Mouse (Mus musculus) cerebellum, adult 8-10 months (tissue): ENCODE data around the gene Pccb.
A peak's percentile ranks its signal among the peaks of the same experiment; 100 is the strongest.

ENCODE experiments used
- DNase-seq: peaks from one replicate; pipeline ENCODE4 v3.0.0; 2022

Gene Pccb

DNA sequence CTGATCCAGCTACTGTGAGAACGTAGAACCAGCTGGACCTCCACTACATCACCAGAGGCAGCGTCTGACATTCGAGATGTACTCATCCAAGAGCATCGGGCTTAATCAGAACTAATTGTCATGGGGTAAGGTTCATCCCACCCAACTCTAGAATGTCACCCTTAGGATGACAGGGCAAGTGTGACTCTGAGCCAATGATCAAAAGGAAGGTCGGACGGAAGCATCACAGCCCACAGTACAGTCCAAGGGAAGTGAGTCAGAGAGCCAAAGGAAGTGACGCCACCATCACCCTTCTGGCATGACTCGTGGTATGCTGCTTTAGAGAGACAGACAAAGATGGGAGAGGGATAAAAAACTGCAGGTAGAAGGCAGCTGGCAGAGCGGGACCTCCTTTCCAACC is 7.6 kb upstream of the Pccb start:
- DNase-seq: no peak

DNA sequence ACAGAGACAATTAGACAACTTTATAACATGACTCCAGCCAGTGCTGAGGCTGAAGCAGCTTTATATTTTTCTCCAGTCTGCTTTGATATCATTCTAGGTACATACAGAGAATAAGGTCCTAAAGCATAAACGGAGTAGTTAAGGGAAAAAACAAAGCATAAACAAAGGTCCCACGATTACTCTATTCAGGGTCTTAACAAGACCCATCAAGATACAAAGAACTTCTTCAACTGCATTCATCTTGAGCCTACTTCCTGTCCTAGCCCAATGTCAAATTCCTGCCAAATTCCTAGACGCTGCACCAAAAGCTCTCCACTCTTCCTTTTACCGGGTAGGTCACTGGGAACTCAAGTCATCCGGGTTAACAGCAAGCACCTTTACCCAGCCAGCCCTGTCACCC is 6.8 kb upstream of the Pccb start:
- no peak for DNase-seq

DNA sequence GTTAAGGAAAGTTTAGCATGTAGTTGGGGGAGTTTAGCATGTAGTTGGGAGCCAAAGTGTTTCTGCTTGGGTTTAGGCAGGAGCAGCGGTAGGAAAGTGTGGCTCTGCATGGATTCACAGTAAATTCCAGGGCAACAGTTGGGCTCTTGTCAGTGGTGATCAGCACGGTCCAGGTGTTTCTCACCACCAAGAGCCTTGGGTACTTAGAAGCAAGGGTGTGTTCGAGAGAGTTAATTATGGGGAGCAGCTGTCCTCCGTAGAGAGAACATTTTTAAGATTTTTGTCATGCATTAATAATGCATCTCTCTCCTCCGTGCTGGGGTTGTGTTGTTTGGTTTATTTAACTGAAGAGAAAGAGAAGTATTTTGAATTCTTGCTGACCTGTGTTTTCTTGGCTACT is 3.9 kb upstream of the Pccb start:
- no peak for DNase-seq

DNA sequence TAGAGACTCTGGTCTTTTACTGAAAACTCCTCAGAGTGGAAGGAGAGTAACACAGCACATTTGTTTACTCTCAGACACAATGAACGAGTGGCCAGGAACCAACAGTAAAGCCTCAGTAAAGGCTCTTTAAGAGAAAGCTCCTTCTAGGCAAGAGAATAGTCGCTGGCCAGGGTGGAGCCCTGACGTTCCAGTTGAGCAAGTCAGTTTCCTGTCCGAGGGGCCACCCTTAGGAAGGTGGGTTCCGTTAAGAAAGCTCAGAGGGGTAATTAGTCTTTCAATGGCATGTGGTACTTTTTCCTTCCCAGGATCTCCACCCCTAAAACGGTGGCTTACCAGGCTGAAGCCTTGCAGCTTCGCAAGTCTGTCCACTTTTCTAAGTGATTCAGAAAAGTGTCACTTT is 2.7 kb upstream of the Pccb start:
- no peak for DNase-seq

DNA sequence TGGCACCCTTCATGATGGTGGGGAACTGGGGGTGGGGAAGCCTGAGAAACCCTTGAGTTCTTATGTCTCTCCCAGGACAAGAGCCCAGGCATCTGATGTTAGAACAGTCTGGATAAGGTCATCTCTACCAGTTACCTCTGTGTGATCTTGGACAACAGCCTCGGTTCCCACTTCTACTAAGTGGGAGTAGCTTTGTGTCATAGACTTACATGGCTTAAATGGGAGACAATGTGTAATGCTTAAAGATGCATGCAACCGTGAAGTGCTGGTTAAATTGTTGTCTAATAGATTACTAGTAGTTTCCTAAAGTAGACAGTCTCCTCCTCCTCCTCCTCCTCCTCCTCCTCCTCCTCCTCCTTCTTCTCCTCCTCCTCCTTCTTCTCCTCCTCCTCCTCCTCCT is 2.2 kb upstream of the Pccb start:
- DNase-seq: no peak

DNA sequence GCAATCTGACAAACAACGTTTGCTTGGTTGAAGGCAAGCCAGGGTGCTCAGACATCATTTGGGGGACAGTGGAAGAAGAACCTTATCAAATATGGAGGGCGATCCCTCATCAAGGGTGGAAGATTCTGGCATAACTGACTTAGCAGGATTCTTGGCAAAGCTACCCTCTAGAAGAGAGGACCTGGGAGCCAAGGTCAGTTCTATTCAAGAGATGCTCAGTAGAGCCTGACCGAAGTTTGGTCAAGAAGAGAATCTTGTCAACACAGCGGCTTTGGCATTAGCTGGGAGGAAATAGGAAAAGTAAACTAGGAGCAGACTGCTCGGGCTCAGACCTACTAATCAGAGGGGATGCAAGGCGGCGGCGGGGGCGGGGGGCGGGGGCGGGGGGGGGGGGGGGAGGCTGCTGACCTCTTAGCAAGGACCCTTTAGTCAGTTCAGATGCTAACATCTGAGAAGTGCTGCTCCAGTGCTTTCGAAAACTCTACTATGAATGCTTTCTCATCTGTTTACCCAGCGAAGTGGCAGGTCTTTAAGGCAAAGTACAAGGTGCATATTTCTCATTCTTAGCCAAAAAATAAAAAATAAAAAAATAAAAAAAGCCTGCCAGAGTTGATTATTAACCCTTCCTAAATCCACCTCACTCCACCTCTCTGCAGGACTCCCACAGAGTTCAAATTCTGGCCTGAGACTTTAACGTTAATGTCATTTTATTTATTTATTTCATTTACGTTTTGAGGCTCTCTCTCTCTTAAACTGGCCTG is 1.3 kb upstream of the Pccb start:
- no peak for DNase-seq

DNA sequence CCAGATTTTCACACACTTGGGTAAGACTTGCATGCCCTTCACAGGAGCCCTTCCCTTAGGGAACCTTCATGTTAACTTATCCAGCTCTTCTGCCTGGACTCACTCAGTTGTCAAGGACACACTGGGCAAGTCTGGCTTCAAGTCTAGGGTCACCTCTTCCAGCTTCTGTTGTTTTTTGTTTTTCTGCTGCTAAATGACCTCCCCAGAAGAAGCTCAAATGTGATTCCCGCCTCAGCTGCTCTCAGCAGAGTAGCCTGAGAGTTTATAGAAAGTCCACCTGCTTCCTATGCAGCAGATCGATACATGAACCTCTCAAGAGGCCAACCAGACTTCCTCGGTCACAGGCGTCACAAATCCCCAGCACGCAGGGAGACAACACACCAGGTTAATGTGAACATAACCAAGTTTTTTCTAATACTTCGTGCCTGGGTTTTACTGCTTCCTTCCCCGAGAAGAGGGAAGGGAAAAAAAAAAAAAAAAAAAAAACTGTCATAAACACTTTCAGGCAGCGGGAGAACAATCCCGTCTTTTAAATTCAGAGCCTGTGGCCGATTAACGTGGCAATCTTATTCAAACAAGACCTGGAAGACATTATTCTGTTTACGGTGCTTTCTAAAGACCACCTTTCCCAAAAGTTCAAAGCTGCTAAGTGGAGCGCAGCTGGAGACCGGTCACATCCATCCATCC is 794 bp downstream of the Pccb start:
- peak; percentile 16 for DNase-seq

DNA sequence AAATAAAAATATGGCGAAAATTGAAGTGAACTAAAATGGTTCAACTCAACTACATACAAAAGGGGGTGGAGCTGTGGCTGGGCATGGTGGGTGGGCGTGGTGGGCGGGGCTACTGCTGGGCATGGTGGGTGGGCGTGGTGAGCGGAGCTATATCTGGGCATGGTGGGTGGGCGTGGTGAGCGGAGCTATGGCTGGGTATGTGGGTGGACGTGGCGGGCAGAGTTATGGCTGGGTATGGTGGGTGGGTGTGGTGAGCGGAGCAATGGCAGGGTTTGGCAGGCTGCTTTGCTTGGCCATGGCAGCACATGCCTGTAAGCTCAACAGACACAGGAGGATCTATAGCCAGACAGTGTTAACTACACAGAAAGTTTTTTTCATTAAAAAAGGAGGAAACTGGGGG is 15.9 kb downstream of the Pccb start:
- DNase-seq: no peak

DNA sequence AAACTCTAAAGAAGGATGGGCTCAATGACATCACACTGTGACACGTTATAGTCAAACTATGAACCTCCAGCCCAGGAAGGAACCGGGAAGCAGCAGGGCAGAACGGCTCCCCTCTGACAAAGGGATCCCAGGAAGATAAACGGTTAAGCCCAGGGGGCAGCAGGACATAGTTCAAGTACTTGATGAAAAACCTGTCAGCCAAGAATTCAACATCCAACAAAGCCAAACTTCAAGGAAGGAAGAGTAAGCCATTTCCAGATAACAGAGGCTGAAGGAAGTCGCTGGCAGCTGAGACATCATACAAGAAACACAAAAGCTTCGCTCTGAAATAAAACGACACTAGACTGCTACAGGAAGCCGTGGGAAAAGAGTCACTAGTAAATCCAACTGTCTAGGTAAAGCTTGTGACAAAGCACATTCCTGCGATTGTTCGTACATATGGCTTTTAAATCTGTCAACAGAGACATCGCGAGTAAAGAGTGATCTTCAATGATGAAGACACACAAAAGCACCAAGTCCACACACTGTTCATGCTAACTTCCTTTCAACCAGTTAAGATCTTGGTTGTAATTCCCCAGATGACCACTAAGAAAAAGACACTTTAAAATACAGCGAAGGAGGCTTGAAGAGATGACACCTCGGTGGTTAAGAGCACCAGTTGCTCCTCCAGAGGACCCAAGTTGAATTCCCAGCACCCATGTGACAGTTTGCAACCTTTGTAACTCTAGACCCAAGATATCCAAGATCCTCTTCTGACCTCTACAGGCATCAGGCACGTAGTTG is 16.8 kb downstream of the Pccb start:
- DNase-seq: no peak

DNA sequence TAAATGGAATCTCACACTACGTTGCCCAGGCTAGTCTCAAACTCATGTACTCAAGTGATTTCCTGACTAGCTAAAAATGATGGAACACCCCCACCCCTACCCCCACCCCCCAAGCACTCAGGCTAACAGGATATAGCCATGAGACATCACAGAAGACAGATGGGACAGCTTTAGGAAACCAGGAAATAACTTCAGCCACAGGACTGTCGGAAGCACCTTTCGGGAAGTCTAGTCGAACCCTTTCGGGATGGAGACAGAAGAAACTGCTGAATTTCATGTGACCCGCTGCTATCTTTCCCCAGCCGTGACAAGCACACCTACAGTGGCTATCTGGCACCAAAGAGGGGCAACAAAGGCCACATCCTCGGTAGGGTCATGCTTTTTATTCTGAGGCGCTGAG is 19.4 kb downstream of the Pccb start:
- DNase-seq: no peak

DNA sequence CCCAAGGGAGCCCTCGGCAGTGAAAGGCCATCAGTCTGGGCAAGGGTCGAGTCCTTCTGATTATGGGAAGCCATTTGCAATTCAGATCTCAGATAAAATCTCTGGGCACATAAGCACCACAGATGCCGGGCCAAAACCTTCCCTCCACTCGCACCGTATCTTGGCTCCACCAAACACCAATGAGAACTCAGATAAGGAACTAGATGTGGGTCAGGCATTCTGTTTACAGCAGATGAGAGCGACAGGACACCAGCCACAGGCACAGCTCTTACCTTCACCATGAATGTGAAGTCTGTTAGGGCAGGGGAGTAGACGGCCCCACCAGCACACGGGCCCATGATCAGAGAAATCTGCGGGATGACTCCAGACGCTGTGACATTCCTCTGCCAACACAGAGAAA is 22.3 kb downstream of the Pccb start:
- no peak for DNase-seq

DNA sequence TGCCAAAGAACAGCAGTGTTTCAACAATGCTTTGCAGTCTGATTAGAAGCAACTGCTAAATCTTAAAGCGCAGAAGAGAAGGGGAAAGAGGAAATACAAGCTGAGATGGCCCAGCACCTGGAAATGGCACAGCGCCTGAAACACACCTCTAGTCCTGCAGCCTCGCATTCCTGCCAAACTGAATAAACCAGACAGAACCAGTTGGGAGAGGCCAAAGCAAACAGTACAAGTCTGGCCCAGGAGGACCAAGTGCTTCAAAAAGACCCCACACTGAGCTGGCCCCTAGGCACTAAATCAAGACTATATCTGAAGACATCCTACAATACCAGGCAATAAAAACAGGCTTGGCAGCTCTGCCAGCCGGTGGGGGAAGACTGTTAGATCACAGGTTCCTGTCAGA is 28.8 kb downstream of the Pccb start:
- no peak for DNase-seq

DNA sequence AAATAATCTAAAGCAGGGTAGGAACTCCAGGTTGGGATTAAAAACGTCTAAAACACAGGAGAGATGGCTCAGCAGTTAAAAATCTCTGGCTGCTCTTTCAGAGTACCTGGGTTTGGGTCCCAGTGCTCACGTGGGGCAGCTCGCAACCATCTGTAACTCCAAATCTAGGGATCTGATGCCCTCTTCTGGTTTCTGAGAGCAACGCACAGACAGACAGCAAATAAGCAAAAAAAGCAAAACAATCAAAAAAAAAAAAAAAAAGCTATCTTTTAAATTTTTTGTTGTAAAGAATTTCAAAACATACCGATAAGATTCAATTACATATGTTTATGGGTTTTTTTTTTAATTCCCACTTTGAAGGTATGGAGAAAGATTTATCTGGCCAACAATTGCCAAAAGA is 31.4 kb downstream of the Pccb start:
- DNase-seq: no peak

DNA sequence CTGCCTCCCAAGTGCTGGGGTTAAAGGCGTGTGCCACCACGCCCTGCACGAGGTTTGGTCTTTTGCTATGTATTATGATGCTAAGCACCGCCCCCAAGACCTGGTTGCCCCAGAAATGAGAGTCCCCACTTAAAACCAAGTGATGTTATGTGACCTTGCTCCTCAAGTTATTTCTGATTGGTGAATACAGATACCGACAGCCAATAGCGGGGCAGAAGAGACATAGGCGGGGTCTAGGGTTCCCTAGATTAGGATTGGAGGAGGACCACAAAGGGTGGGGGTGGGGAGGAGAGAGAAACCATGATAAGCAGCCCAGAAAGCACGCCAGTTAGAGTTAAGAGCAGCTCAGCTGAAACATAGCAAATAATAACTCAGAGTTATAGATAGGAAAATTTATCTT is 31.9 kb downstream of the Pccb start:
- no peak for DNase-seq

DNA sequence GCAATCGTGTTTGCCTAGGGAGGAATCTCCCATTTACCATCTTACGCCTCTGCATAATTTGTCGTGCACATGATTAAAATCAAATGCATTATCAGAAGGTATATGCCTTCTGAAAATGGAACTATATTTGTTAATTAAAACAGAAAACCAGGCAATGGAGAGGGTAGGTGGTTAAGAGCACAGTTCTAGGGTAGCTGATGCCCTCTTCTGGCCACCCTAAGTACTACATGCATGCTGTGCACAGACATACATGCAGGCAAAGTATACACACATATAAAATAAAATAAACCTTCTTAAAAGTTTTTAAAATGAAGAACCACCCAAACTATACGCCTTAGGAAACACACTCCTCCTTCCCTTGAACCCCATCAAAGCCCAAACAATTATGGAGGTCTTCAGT is 32.6 kb downstream of the Pccb start:
- DNase-seq: no peak

DNA sequence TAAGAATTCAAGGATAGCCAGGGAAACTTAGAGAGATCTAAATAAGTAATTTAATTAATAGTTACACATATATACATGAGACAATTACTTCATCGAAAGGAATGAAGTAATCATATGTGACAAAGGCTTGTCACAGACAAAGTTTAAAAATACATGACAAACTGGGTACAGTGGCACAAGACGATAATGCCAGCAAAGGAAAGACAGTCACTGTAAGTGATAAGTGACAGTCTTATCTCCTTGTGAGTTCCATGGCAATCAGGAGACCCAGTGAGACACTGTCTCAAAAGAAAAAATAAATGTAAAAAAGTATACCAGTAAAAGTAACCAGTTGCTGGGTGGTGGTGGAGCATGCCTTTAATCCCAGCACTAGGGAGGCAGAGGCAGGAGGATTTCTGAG is 37.6 kb downstream of the Pccb start:
- DNase-seq: no peak

DNA sequence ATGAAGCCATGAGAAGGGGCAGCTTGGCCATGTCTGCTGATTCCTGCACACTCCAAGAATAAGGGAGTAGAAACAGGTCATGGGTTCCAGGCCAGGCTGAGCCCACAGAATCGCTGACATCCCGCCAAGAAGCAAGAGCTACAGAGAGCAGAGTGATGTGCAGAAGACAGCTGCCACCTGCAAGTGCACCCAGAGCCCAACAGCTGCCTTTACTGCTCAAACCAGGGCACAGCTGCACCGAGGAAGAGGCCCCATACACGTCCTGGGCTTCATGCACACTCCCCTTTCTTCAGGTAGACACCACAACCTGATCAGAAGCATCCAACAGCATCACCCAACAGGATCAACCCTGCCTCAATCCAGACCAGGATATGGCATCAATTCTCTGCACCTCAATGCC is 40.8 kb downstream of the Pccb start:
- no peak for DNase-seq

DNA sequence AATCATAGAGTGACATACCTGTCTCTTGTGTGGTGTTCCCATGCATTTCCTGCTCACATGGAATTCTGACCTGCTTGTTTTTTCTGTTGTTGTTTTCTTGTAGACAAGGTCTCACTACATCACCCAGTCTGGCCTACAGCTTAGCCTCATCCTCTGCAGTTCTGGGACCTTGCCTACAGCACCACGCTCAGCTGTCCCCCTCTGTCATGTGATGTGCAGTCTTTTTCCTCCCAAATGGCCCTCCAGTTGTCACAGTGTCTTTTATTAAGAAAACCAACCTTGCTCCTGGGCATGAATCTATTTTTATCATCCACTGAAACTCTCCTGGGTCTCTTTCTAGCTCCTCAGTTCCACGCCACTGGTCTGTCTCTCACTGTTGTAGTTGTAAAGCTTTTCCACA is 42.5 kb downstream of the Pccb start:
- no peak for DNase-seq

DNA sequence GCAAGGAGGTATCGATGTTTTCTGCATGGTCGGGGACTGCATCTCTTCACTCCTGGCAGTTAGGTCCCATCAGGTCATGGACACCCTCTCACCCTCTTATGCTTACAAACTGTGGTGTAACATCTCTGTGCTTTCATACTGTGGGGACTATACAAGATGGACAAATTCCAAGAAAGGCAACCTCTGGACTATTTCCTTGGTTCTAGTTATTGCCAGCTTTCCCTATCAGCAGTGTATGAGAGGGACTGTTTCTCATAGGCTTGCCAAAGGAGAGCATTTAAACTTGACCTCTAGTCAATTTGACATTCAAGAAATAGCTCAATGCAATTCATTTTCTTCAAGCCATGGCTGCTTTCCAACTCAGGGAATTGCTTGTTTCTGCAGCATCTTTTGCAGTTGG is 43.4 kb downstream of the Pccb start:
- DNase-seq: no peak

DNA sequence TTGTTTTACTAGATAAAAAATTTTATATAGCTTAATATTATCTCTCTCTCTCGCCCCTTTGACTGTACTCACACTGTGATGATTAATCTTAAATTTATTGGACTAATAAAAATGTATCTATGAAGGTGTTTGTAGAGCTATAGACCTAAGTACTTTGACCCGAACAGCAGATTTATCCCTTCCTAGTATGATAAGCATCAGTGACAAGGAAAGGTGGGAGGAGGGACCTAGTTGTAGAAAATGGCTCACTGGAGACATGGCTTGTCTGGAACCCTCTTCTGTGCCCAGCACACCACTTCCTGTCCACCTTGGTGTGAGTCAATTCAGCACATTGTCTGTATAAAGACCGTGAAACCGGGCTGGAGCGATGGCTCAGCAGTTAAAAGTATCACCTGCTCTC is 44.1 kb downstream of the Pccb start:
- no peak for DNase-seq

DNA sequence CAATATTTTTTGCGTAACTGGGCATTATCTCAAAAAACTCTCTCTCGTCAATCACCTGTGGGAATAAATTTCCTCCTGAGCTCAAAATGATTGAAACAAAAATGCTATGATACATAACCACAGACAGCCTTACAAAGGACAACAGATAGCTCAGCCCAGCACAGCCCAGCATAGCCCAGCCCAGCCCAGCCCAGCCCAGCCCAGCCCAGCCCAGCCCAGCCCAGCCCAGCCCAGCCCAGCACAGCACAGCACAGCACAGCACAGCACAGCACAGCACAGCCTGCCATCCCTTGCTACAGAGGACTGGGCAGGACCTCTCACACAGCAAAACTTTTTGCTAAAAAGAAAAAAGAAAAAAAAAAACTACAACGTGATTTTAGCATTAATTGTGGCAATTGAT is 46.8 kb downstream of the Pccb start:
- DNase-seq: no peak

DNA sequence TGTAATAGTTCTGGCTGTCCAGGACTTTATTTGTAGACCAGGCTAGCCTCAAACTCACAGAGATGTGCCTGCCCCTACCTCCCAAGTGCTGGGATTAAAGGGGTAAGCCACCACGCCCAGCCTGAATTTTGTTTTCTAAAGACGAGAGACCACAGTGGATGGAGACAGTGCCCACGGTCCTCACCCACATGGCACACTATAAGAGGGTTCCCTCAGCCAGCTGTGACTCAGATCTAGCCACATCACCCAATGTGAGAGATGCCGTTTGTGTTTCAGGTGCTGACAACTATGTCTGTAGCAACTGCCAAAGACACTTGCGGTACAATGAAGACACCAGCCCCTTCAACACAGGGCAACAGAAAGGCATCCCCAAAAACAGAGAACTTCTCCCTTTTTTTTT is 47.7 kb downstream of the Pccb start:
- no peak for DNase-seq

DNA sequence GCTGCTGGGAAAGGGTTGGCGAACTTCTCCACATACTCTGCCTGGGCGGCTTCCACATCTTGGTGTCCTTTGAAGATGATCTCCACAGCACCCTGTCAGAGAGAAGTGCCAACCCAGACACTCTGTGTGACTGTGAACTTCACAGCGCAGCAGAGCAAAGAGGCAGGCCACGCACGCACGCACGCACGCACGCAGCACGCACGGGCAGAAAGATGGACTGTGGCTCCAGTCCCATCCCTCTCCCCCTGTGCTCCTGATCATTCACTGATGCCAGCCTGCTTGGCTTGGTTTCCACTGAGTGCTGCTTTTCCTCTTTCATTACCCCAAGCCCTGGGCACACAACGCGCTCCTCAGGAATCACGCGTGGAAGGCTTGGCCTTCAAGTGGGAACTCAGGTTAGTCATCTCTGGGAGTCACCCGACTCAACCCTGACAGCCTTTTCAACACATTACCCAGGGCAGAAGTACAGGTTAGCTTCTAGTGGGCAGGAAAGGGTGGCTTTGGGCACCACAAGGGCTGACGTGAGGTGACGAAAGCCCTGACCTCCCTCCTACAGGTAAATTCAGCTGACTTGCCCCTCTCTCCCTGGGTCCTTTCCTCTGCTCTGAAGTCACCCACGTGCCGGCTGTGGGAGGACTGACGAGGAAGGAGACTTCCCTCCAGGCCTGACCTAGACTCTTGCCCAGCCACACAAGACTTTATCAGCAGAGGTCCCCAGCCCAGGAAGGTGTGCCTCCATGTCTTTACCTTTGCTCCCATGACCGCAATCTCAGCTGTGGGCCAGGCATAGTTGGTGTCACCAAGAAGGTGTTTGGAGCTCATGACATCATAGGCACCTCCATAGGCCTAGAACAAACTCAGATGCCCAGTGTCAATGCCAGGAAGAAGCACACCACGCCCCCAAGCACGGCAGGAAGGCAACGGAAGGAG is 50.1 kb downstream of the Pccb start:
- no peak for DNase-seq
